Mouse (Mus musculus) forebrain, embryonic 10.5 days (tissue): Measurements from ENCODE around the gene Enthd1. TPM values are rescaled to one million over a fixed set of nuclear protein-coding genes. Genes with fewer than 3 reads are reported as not detected.

Experiments
- DNase-seq: peaks from one replicate; pipeline ENCODE4 v3.0.0-alpha.2; 2017; ENCODE audit warnings: low spot score; ENCODE audit errors: extremely low spot score
- H3K27ac ChIP-seq: fragments of 300-500 bp; sonication (generic); 2 replicates; pipeline ENCODE4 v1.5.1; 2016; ENCODE audit warnings: mild to moderate bottlenecking
- H3K27me3 ChIP-seq: fragments of 300-500 bp; sonication (generic); 2 replicates; pipeline ENCODE4 v1.6.1; 2016; ENCODE audit warnings: mild to moderate bottlenecking; ENCODE audit not compliant: poor library complexity, severe bottlenecking
- H3K36me3 ChIP-seq: fragments of 300-500 bp; sonication (generic); replicated peaks from 2 replicates; pipeline ENCODE4 v1.6.1; 2016; ENCODE audit warnings: mild to moderate bottlenecking, moderate library complexity
- H3K4me1 ChIP-seq: fragments of 300-500 bp; sonication (generic); 2 replicates; pipeline ENCODE4 v1.6.1; 2016
- H3K4me3 ChIP-seq: fragments of 300-500 bp; sonication (generic); 2 replicates; pipeline ENCODE4 v1.5.1; 2016; ENCODE audit warnings: mild to moderate bottlenecking, moderate library complexity
- H3K9me3 ChIP-seq: fragments of 300-500 bp; sonication (generic); 2 replicates; pipeline ENCODE4 v1.6.1; 2016; ENCODE audit warnings: mild to moderate bottlenecking, moderate library complexity
- WGBS: fragments of 180-500 bp; shearing (Covaris S2); methylation state at CpG from one replicate; pipeline ENCODE4 v1.1.7; 2016; 5-methylcytosine and 5-hydroxymethylcytosine counted together
- polyA plus RNA-seq: library from polyadenylated mRNA; unstranded; fragments of >200 nt; fragmentation: Nextera tagmentation; extraction: Ambion mirVana; gene quantifications from 2 replicates; pipeline ENCODE4 v1.2.1, GENCODE M21; 2016

The Enthd1 gene
- polyA plus RNA-seq, 1 experiment from 2014 or later: not detected

DNA sequence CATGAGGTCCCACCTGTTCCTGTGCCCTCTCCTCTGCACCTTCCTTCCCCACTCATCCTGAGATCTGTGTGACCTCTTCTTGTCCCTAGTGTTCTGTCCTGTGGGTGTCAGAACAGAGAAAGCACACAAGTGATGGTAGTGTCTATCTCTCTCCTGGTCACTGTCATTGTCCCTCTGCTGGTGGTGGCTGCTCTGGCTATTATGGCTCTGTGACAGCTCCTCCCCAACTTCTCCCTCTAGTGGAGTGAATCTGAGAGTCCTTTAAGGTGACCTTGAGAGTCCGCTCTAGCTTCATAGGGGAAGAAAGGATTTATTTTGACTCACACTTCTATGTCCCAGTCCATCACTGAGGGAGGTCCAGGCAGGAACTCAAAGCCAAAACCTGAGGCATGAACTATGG lies 79.4 kb downstream of the Enthd1 start:
- H3K27ac ChIP-seq: peak overlapping the region; percentile 3; the same call in 1 of the 2 replicates
- no peaks in the 10 kb centered on the region for H3K27me3 ChIP-seq

DNA sequence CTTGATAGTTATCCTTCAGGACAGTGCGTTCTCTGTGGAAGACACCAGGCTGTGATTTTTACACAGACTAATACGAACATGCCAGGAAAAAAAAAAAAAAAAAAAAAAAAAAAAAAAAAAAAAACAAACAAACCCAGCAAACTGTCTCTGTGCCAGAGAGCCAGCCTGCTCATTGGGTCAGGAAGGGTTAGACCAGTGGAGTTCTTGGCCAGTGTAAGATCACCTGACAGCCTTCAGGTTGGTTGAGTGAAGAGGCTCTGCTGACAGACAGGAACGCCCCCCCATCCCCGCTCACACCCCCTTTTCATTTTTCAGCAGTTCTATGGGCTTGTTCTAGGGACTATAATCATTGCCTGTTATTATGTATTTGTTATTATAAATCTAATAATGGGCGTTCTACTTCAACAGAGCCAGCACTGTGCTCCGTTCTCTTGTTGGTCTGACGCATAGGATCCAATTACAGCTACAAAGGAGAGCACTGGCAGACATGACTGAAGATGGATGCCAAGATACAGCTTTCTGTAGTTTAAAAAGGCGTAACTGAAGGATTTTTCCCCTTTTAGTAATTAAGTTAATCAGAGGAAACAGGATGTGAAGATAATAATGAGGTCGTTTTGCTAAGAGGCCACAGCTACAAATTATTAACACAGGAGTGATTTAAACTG lies 81.8 kb downstream of the Enthd1 start:
- no peak for DNase-seq
- H3K9me3 ChIP-seq: no peaks in the 10 kb centered on the region
- H3K4me3 ChIP-seq: no peak overlapping the region
- H3K36me3 ChIP-seq: no peaks in the 10 kb centered on the region
- peaks cover 38% of the 10 kb centered on the region for H3K4me1 ChIP-seq
- 71% methylated on average over 9 of the region's 9 CpGs for WGBS
- no peak overlapping the region for H3K27ac ChIP-seq
- H3K27me3 ChIP-seq: no peaks in the 10 kb centered on the region

More for the DNA sequence above, 79.4 kb downstream of the Enthd1 start:
- DNase-seq: no peak
- Histone ChIP-seq H3K4me3 (no peak overlapping the region), H3K9me3 (no peaks in the 10 kb centered on the region), H3K4me1 (peaks cover 44% of the 10 kb centered on the region), H3K36me3 (no peaks in the 10 kb centered on the region)
- 93% methylated on average over 1 of the region's 1 CpGs for WGBS

DNA sequence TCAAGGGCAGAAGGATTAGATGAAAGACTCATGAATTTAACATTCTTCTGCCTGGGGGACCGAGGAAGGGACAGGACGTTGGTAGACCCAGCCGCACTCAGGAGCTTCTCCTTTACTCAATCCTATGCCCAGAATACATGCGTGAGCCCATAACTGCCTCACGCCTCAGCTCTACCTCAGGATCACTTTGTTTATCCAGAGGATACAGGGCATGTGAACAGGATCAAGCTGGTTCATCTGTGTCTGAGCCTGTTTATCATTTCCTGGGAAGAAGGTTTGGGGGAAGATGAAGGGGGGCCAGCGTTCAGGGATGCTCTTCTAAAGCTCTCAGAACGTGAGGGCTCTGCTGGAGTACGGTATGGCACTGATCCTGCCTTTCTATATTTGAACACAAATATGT lies 82.6 kb downstream of the Enthd1 start:
- 81% methylated on average over 8 of the region's 8 CpGs for WGBS
- Histone ChIP-seq H3K36me3 (no peaks in the 10 kb centered on the region), H3K9me3 (no peaks in the 10 kb centered on the region), H3K27me3 (no peaks in the 10 kb centered on the region), H3K27ac (no peak overlapping the region), H3K4me1 (peaks cover 35% of the 10 kb centered on the region), H3K4me3 (no peak overlapping the region)
- DNase-seq: no peak

DNA sequence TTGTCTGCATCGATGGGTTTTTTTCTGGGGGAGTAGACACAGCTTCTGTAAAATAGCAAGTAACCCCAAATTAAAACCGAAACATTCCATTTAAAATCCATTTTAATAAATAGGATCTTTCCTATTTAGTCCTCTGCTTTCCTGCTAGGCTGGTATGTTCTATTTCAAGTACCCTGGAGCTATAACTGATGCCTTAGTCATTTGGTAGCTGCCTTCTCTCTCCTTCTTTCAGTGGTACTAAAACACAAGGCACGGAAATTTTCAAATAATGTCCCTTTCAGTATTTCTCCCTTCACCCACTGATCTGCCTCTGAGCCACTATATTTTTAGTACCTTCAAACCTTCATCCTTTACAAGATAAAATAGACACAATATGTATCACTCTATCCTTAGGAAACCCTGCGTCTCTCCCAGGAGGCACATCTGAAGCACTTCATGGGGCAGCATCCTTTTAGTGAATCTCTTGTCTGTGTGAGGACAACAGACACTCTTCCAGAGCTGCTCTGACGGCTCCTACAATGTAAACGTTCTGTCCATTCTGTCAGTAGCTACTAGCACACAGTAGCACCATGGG lies 90.4 kb downstream of the Enthd1 start:
- no peaks in the 10 kb centered on the region for H3K36me3 ChIP-seq
- WGBS: 89% methylated on average over 6 of the region's 6 CpGs
- H3K9me3 ChIP-seq: no peaks in the 10 kb centered on the region
- no peaks in the 10 kb centered on the region for H3K4me1 ChIP-seq
- H3K27me3 ChIP-seq: no peaks in the 10 kb centered on the region
- no peak overlapping the region for H3K27ac ChIP-seq
- no peak overlapping the region for H3K4me3 ChIP-seq
- no peak for DNase-seq

DNA sequence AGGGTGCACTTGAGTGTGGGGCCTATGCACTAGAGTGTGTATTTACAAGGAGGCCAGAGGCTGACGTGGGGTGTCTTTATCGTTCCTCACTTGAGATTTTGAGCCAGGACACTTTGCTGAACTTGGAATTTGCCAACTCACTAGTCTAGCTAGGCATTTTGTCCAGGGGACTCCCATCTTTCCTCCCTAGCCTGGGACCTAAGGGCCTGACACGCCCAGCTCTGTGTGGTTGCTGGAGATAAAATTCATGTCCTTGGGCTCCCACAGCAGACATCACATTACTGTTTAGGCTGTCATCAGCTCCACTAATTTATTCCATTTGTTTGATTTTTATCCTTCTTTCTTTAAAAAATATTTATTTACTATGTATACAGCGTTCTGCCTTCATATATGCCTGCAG lies 97.1 kb downstream of the Enthd1 start:
- H3K36me3 ChIP-seq: no peaks in the 10 kb centered on the region
- 94% methylated on average over 4 of the region's 4 CpGs for WGBS
- H3K27me3 ChIP-seq: peaks cover 16% of the 10 kb centered on the region
- H3K4me3 ChIP-seq: no peak overlapping the region
- no peaks in the 10 kb centered on the region for H3K9me3 ChIP-seq
- DNase-seq: no peak
- no peak overlapping the region for H3K27ac ChIP-seq
- peaks cover 2% of the 10 kb centered on the region for H3K4me1 ChIP-seq

DNA sequence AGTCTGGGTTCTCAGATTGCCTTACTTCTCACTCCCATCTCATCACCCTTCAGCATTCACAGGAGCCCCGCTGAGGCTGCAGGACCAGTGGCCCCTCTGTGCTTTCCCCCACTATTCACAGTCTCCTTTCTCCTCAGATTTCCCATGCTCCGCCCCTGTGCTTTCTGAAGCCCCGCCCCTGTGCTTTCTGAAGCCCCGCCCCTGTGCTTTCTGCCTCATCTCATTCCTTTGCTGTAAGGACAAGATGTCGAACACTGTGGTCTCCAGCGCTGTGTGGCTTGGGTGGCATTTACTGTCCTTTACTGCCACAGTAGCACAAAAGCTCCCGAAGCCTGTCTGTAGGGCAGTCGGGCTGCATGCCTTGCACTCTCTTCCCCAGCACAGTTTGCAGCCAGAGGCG lies 102.8 kb downstream of the Enthd1 start:
- peak overlapping the region; percentile 71 for H3K27ac ChIP-seq
- 3% methylated on average over 9 of the region's 9 CpGs for WGBS
- peaks cover 35% of the 10 kb centered on the region for H3K4me1 ChIP-seq
- peaks cover 64% of the 10 kb centered on the region for H3K27me3 ChIP-seq
- DNase-seq: peak; percentile 55
- H3K36me3 ChIP-seq: no peaks in the 10 kb centered on the region
- peak overlapping the region; percentile 47 for H3K4me3 ChIP-seq
- H3K9me3 ChIP-seq: no peaks in the 10 kb centered on the region

DNA sequence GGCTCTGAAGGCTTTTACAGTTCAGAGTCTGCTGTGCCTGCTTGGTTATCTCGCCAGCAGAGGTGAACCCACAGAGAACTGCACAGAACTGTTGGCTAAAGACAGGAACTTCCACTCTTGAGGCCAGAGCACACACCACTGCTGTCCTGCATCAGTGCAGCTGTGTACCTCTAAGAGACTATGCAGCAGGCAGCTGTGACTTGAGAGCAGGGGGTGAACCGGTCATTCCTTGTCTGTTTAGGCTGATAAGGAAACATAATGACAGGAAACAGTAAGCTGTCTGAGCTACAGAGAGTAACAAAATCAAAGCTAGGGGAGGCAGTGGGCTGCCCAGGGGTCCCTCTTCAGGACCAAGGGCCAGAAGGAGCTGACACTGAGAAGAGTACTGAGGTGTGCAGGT lies 103.5 kb downstream of the Enthd1 start:
- no peaks in the 10 kb centered on the region for H3K36me3 ChIP-seq
- no peak overlapping the region for H3K4me3 ChIP-seq
- H3K27me3 ChIP-seq: peaks cover 67% of the 10 kb centered on the region
- no peak for DNase-seq
- 67% methylated on average over 2 of the region's 2 CpGs for WGBS
- H3K4me1 ChIP-seq: peaks cover 35% of the 10 kb centered on the region
- no peak overlapping the region for H3K27ac ChIP-seq
- H3K9me3 ChIP-seq: no peaks in the 10 kb centered on the region

DNA sequence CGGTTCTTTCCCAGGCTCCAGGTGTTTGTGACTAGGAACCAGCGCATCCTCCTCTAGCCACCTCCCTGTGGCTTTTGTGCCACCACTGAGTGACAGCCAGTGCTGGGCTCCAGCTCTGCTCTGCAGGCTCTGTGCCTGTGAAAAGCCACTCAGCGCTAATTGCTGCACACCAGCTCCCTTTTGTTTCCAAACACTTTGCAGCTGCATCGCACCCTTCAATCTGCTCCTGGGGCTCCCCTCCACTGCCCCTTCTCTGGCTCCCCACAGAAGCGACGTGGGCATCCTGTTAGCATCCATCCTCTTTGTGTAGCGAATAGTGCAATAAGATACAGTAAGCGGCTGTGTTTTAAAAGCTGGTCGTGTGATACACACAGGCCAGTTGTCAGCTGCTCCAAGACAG lies 104.9 kb downstream of the Enthd1 start:
- Histone ChIP-seq H3K36me3 (no peaks in the 10 kb centered on the region), H3K27ac (peak overlapping the region; percentile 4; the same call in 1 of the 2 replicates), H3K27me3 (peaks cover 67% of the 10 kb centered on the region), H3K4me1 (peaks cover 35% of the 10 kb centered on the region), H3K4me3 (no peak overlapping the region), H3K9me3 (no peaks in the 10 kb centered on the region)
- DNase-seq: peak; percentile 27
- 32% methylated on average over 9 of the region's 9 CpGs for WGBS

DNA sequence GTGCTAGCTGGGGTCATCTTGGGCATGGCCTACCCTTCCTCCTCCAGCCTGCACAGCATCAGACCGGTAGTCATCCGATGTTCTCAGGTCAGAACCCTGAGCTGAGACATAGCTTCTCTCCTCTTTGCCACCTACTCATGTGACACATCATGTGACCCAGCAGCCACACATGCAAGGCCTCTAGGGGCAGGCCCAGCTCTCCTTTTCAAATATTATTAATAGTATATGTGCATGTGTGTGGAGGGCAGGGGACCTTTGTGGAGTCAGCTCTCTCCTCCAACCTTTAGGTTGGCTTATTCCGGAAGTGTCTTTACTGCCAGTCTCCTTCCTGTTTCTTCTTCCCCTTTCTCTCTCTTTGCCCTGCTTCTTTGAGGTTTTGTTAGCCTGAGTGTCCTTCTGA lies 107.0 kb downstream of the Enthd1 start:
- WGBS: 89% methylated on average over 3 of the region's 3 CpGs
- no peak overlapping the region for H3K4me3 ChIP-seq
- no peaks in the 10 kb centered on the region for H3K9me3 ChIP-seq
- H3K27me3 ChIP-seq: peaks cover 57% of the 10 kb centered on the region
- no peak overlapping the region for H3K27ac ChIP-seq
- DNase-seq: no peak
- H3K4me1 ChIP-seq: peaks cover 34% of the 10 kb centered on the region
- H3K36me3 ChIP-seq: no peaks in the 10 kb centered on the region

DNA sequence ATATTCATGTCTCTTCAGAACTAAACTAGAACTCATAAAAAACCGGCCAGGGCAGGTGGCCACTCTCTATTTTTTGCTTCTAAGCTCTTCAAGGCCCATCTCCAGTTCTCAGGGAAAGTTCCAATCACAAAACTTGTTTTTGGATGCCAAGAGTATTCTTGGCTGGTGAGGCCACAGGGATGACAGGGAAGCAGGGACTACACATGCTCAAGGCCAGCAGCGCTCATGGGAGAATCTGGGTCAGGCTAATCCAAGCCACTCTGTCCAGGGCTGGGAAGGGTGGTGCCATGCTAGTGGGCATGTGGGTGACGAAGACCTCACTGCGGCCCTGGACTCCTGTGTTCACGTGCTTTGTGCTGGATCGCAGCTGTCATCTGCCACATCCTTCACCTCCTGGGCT lies 110.5 kb downstream of the Enthd1 start:
- peaks cover 12% of the 10 kb centered on the region for H3K4me1 ChIP-seq
- no peaks in the 10 kb centered on the region for H3K36me3 ChIP-seq
- no peaks in the 10 kb centered on the region for H3K9me3 ChIP-seq
- H3K27ac ChIP-seq: no peak overlapping the region
- DNase-seq: no peak
- peaks cover 31% of the 10 kb centered on the region for H3K27me3 ChIP-seq
- H3K4me3 ChIP-seq: no peak overlapping the region
- WGBS: 81% methylated on average over 6 of the region's 6 CpGs

DNA sequence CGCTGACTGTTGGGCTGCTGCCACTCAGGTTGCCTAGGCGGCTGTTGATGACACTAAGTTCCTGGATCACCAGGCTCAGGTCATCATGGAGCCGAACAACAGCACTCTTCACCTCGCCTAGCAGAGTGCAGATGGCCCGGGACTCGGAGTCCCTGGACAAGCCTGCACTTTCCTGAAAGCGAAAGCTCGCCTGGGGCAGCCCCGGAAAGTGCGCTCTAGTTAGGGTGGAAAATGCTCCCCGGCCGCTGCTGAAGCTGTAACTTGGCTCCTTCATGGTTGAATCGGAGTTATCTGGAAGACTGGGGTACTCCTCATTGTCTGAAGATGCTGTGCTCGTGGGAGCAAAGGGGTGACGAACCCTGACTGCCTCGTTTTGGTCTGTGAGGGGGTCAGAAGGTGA lies 112.5 kb downstream of the Enthd1 start:
- Histone ChIP-seq H3K27ac (no peak overlapping the region), H3K27me3 (peaks cover 18% of the 10 kb centered on the region), H3K36me3 (no peaks in the 10 kb centered on the region), H3K9me3 (no peaks in the 10 kb centered on the region), H3K4me1 (peaks cover 11% of the 10 kb centered on the region), H3K4me3 (no peak overlapping the region)
- DNase-seq: no peak
- 40% methylated on average over 16 of the region's 16 CpGs for WGBS

DNA sequence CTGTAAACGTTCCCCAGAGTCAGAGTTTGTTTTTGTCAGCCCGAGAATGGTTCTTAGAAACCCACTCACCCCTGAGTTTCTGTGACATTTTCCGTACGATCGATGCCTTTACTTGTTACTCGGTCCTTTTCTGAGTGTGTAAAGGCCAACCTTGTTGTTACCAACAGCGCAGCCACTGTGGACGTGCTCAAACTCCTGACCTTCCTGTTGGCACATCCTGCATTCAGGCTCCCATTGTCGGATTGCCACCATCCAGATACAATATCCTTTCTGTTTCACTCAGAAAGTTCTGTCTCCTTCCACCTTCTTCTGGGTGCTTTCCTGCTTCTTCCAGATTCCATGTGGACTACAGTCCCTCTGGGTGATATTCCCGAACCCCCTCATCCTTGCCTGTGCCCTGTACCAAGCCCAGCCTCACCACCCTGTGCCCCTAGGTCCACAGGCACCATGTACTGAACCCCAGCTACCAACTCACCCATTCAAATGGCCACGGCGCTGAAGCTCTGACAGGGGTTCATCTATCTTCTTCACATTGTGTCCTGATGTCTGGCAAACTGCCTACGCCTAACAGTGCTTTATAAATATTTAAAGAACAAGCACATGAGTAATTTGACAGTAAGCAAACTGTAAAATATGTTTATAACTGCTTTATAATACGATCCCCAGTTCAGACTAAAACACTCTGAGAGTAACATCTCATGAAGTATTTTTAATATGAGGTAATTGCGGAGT lies 118.8 kb downstream of the Enthd1 start:
- no peaks in the 10 kb centered on the region for H3K4me1 ChIP-seq
- H3K27ac ChIP-seq: no peak overlapping the region
- H3K27me3 ChIP-seq: no peaks in the 10 kb centered on the region
- H3K9me3 ChIP-seq: 0 out of 2 replicates have a peak, but pooled peaks cover 4% of the 10 kb centered on the region
- 89% methylated on average over 15 of the region's 15 CpGs for WGBS
- no peak overlapping the region for H3K4me3 ChIP-seq
- no peak for DNase-seq
- H3K36me3 ChIP-seq: no peaks in the 10 kb centered on the region

DNA sequence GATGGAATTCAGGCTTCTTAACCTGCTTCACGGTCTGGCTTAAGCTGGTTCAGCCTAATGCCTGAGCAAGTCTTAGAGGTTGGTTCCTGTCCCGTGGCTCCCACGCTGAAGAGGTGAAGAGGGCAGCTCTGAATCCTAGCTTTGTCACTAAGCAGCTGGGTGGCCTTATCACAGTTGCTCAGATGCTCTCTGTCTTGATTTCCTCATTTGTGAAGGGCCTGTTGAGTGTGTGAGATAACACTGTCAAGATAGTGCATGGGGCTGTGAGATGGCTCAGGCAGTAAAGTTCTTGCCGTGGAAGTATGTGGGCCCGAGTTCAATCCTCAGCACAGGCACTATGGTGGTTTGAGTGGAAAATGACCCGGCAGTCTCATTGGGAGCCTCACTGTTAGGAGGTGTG lies 124.8 kb downstream of the Enthd1 start:
- no peak for DNase-seq
- Histone ChIP-seq H3K27ac (no peak overlapping the region), H3K9me3 (no peaks in the 10 kb centered on the region), H3K4me3 (no peak overlapping the region), H3K36me3 (no peaks in the 10 kb centered on the region), H3K4me1 (peaks cover 29% of the 10 kb centered on the region), H3K27me3 (peaks cover 7% of the 10 kb centered on the region)
- 86% methylated on average over 6 of the region's 6 CpGs for WGBS
